23 mouse cellular contexts compared by ENCODE assay signal in the genomic region with DNA sequence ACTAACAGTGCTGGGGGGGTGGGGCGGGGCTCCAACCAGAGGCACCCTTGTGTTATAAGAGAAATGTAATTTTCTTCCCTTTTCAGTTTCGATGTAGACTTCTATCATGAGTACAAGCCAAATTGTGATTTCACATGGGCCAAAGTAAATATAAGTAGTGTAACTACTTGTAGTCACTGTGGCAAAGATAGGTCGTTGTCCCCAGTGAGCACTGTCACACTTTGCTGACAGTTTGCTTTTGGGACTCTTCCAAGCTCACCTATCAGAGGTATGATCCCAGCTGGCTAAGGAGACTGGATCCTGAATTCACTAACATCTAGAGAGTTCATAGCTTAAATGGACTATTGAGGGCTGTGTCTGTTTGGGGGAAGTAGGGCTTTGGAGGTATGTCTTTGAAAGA. TPM values are rescaled to one million over a fixed set of nuclear protein-coding genes. Genes with fewer than 3 reads are reported as not detected.
DNase-seq lines count a peak whose midpoint lies in the region; ATAC-seq lines count a peak whose summit lies in the region.
"Had no signal": no experiment of that assay in that cellular context is flagged by ENCODE, and none has a peak within 500 bp of the region (broad histone marks: within the 10 kb centered on the region; RNA-seq: fewer than 3 reads in every experiment).

No protein-coding gene starts in this region.

- 85% methylated on average over 3 of the region's 3 CpGs for WGBS in heart, embryonic 10.5 days
- WGBS in midbrain, embryonic 10.5 days: 90% methylated on average over 3 of the region's 3 CpGs
- 93% methylated on average over 3 of the region's 3 CpGs for WGBS in midbrain, embryonic 11.5 days
- 89% methylated on average over 3 of the region's 3 CpGs for WGBS in embryonic facial prominence, embryonic 10.5 days

- intact Hi-C loops in heart, postnatal 36 days (cut with DNase I): no loop called here

- no peaks in the 10 kb centered on the region for H3K9me3 ChIP-seq in heart, embryonic 10.5 days
- peaks cover 4% of the 10 kb centered on the region; the same call in 1 of the 2 replicates for H3K9me3 ChIP-seq in midbrain, embryonic 10.5 days (replicated peaks)
- no peaks in the 10 kb centered on the region for H3K9me3 ChIP-seq in midbrain, embryonic 11.5 days (ENCODE audit: control insufficient read depth, low read length)
- H3K9me3 ChIP-seq in embryonic facial prominence, embryonic 10.5 days: peaks cover 10% of the 10 kb centered on the region; the same call in 1 of the 2 replicates
- H3K9me3 ChIP-seq: liver, embryonic 13.5 days; lung, embryonic 15.5 days had no signal

- peaks cover 2% of the 10 kb centered on the region; the same call in 1 of the 2 replicates for H3K36me3 ChIP-seq in heart, embryonic 10.5 days
- peaks cover 5% of the 10 kb centered on the region; the same call in 1 of the 2 replicates for H3K36me3 ChIP-seq in midbrain, embryonic 10.5 days
- no peaks in the 10 kb centered on the region for H3K36me3 ChIP-seq in midbrain, embryonic 11.5 days (ENCODE audit: control insufficient read depth, insufficient read depth, low read length)
- 0 out of 2 replicates have a peak, but pooled peaks cover 3% of the 10 kb centered on the region for H3K36me3 ChIP-seq in embryonic facial prominence, embryonic 10.5 days (replicated peaks)
- H3K36me3 ChIP-seq: lung, embryonic 15.5 days had no signal

- DNase-seq in heart, embryonic 10.5 days (ENCODE audit: low spot score): no peak
- DNase-seq in heart, adult 9 months (ENCODE audit: low spot score in 2 of 2): no peak
- no peak for DNase-seq in midbrain, embryonic 10.5 days (ENCODE audit: low spot score)
- DNase-seq in midbrain, embryonic 11.5 days (ENCODE audit: low spot score, missing footprints): no peak
- DNase-seq in embryonic facial prominence, embryonic 10.5 days (ENCODE audit: low spot score): no peak
- DNase-seq in heart, postnatal 36 days: no peak
- DNase-seq: B cell, adult 2 months; cerebellum, adult 2 months; gastrocnemius, postnatal 36 days; heart, postnatal 10 days; kidney, adult 2 months; kidney, postnatal 14 days; layer of hippocampus, postnatal 36 days; liver, embryonic 13.5 days; lung, postnatal 4 days; retina, postnatal 1 day; thymus, adult 18-20 months had no signal

- no peak overlapping the region for H3K4me3 ChIP-seq in heart, embryonic 10.5 days
- no peak overlapping the region for H3K4me3 ChIP-seq in midbrain, embryonic 10.5 days
- no peak overlapping the region for H3K4me3 ChIP-seq in midbrain, embryonic 11.5 days (ENCODE audit: low read depth, low read length)
- no peak overlapping the region for H3K4me3 ChIP-seq in embryonic facial prominence, embryonic 10.5 days
- H3K4me3 ChIP-seq: forebrain, embryonic 13.5 days; layer of hippocampus, adult 2 months; liver, embryonic 13.5 days; lung, embryonic 15.5 days had no signal

- no peak for ATAC-seq in midbrain, embryonic 11.5 days (ENCODE audit: low FRiP score)
- ATAC-seq in megakaryocyte, adult 5-6 weeks (ENCODE audit: poor library complexity, severe bottlenecking): peak; percentile 40
- ATAC-seq: inflammation-experienced regulatory T-cells, adult 6 months had no signal

- peak overlapping the region; percentile 6; the same call in 1 of the 2 replicates for H3K27ac ChIP-seq in heart, embryonic 10.5 days
- H3K27ac ChIP-seq in midbrain, embryonic 10.5 days (replicated peaks): peak overlapping the region; percentile 71
- H3K27ac ChIP-seq in midbrain, embryonic 11.5 days (ENCODE audit: low read depth, low read length): no peak overlapping the region
- H3K27ac ChIP-seq in embryonic facial prominence, embryonic 10.5 days (replicated peaks): 0 out of 2 replicates have a peak overlapping the region, but pooled peaks have one; percentile 48
- H3K27ac ChIP-seq: liver, embryonic 13.5 days; lung, embryonic 15.5 days had no signal

- no peak overlapping the region for H3K9ac ChIP-seq in midbrain, embryonic 11.5 days (ENCODE audit: low read length)
- H3K9ac ChIP-seq: liver, embryonic 13.5 days; lung, embryonic 15.5 days had no signal

- H3K27me3 ChIP-seq in heart, embryonic 10.5 days (ENCODE audit: insufficient read depth, poor library complexity, severe bottlenecking): no peaks in the 10 kb centered on the region
- H3K27me3 ChIP-seq in midbrain, embryonic 10.5 days (ENCODE audit: low read depth, poor library complexity, severe bottlenecking): no peaks in the 10 kb centered on the region
- H3K27me3 ChIP-seq in midbrain, embryonic 11.5 days (ENCODE audit: control insufficient read depth, insufficient read depth, low read length): no peaks in the 10 kb centered on the region
- no peaks in the 10 kb centered on the region for H3K27me3 ChIP-seq in embryonic facial prominence, embryonic 10.5 days (replicated peaks; ENCODE audit: low read depth, poor library complexity, severe bottlenecking)
- H3K27me3 ChIP-seq: liver, embryonic 13.5 days; lung, embryonic 15.5 days had no signal

- peaks cover 23% of the 10 kb centered on the region for H3K4me1 ChIP-seq in heart, embryonic 10.5 days
- peaks cover 53% of the 10 kb centered on the region for H3K4me1 ChIP-seq in midbrain, embryonic 10.5 days
- peaks cover 21% of the 10 kb centered on the region for H3K4me1 ChIP-seq in midbrain, embryonic 11.5 days (ENCODE audit: control insufficient read depth, insufficient read depth, low read length)
- peaks cover 46% of the 10 kb centered on the region for H3K4me1 ChIP-seq in embryonic facial prominence, embryonic 10.5 days
- H3K4me1 ChIP-seq: lung, embryonic 15.5 days had no signal

- no peak overlapping the region for H3K4me2 ChIP-seq in midbrain, embryonic 11.5 days
- H3K4me2 ChIP-seq: forebrain, embryonic 13.5 days; heart, embryonic 11.5 days; liver, embryonic 13.5 days; lung, embryonic 15.5 days had no signal

RNA-seq across cellular contexts. Expression of a gene that starts 49.3 kb away (rescaled TPM):
- polyA plus RNA-seq in heart, embryonic 10.5 days (2016; fragmentation: Nextera tagmentation; extraction: Ambion mirVana): 31.3 and 36.0 TPM in 2 replicates
- 45.5 and 48.0 TPM in 2 replicates for polyA plus RNA-seq in midbrain, embryonic 10.5 days (2016; fragmentation: Nextera tagmentation; extraction: Ambion mirVana)
- polyA plus RNA-seq in midbrain, embryonic 11.5 days (2014; fragmentation: Nextera tagmentation; extraction: Ambion mirVana): 40.4 and 43.0 TPM in 2 replicates
- 43.4 and 44.5 TPM in 2 replicates for polyA plus RNA-seq in embryonic facial prominence, embryonic 10.5 days (2016; fragmentation: Nextera tagmentation; extraction: Ambion mirVana)
- total RNA-seq in megakaryocyte, adult 5-6 weeks (2015): 21.2 and 22.7 TPM in 2 replicates
- total RNA-seq in megakaryocyte, adult 5-6 weeks (2017): 26.9 and 33.8 TPM in 2 replicates
- 1 to 10 TPM; 8.9 to 9.4 TPM for total RNA-seq in heart, postnatal 36 days (2021)

RNA-seq across cellular contexts. Expression of a gene that starts 50.6 kb away (rescaled TPM):
- polyA plus RNA-seq in heart, embryonic 10.5 days (2016; fragmentation: Nextera tagmentation; extraction: Ambion mirVana): 31.6 and 34.0 TPM in 2 replicates
- 36.3 and 40.1 TPM in 2 replicates for polyA plus RNA-seq in midbrain, embryonic 10.5 days (2016; fragmentation: Nextera tagmentation; extraction: Ambion mirVana)
- 35.9 and 37.8 TPM in 2 replicates for polyA plus RNA-seq in midbrain, embryonic 11.5 days (2014; fragmentation: Nextera tagmentation; extraction: Ambion mirVana)
- 35.6 and 35.7 TPM in 2 replicates for polyA plus RNA-seq in embryonic facial prominence, embryonic 10.5 days (2016; fragmentation: Nextera tagmentation; extraction: Ambion mirVana)
- 25.9 and 29.7 TPM in 2 replicates for total RNA-seq in megakaryocyte, adult 5-6 weeks (2015)
- total RNA-seq in megakaryocyte, adult 5-6 weeks (2017): 34.3 and 40.3 TPM in 2 replicates
- total RNA-seq in heart, postnatal 36 days (2021): 10 to 100 TPM; 21.4 to 22.6 TPM
